Mouse (Mus musculus) MEL-GATA-1-ER (cell line): ENCODE measurements around the gene Thsd4.
A peak's percentile ranks its signal among the peaks of the same experiment; 100 is the strongest.

ENCODE experiments used
- DNase-seq: peaks from one replicate; pipeline ENCODE4 v3.0.0-alpha.2; 2012; ENCODE audit warnings: low read depth; ENCODE audit errors: extremely low read depth

The Thsd4 gene

DNA sequence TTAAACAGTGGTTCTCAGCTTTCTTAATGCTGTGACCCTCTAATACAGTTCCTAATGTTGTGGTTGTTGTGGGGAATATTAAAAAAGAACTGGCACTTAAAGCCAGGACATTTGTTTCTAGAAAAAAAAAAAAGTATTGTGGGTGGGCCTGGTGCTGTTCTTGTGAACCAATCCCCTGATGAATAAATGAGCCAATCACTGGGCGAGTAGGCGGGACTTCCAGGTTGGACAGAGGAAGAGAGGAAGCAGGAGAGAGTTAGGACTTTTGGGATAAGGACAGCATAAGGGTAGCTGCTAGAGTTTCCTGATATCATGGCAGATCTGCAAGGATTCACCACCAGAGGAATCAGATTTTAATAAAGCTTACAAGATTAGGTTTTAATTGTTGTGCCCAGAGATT, 249.9 kb downstream of the Thsd4 start:
- peak; percentile 66 for DNase-seq

DNA sequence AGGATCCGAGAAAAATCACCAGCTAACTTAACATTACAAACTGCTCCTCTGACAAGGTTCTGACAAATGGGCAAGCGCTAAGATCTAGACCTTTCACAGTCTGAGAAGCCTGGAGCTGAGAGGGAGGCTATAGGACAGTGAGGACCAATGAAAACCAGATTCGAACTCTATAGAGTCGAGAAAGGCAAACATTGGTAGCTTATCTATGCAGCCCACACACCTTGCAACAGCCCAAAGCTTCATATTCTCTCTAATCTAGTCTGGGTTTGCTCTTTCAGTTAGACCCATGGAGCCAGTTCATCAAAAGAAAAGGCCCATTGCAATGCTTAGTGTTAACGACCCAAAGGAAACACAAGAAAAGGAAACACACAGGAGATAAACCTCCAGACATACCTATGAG, 252.0 kb downstream of the Thsd4 start:
- no peak for DNase-seq

DNA sequence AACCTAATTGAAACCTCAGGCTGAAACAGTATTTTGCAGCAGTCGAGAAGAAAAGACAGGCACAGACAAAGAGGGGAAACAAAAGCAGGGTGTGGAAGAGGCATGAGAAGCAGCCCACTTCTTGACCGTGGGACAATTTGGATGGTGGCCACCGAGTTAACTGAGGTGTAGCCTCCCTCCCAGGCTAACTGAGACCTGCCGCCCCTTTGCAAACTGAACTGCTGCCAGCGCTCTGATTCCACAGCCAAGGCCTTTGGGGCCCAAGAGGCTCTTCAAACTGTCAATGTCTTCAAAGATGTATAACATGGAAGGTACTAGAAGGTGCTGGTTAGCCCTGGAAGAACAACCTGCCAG, 254.6 kb downstream of the Thsd4 start:
- DNase-seq = no peak

DNA sequence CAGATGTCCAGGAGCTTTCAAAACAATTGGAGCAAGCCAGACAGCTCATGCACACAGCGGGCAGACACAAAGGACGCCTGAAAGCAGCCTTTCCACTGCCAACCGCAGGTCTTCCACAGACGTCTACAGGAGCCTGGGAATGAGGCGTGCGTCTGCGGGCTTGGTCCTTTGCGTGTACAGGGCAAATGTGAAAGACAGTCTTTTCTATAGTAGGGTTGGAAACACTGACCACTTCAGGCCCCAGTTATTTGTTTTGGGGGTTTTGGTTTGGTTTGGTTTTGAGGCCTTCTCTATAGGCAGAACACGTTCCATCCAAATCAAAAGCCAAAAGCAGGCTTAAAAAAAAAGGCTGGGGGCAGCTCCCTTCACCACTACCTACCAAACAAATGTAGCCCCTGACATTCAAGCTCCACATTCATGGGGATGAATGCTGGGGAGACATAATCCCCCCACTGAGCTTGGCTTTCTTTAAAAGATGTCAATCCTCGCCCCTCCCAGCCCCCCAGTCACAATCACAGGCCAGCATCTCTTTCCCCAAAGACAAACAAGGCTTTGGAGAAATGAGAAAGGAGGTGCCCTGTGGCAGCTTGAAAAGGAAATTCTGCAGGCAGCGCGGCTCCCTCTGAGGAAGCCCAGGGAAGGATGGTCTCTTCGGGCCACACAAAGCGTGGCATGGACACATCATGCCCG, 255.1 kb downstream of the Thsd4 start:
- no peak for DNase-seq

DNA sequence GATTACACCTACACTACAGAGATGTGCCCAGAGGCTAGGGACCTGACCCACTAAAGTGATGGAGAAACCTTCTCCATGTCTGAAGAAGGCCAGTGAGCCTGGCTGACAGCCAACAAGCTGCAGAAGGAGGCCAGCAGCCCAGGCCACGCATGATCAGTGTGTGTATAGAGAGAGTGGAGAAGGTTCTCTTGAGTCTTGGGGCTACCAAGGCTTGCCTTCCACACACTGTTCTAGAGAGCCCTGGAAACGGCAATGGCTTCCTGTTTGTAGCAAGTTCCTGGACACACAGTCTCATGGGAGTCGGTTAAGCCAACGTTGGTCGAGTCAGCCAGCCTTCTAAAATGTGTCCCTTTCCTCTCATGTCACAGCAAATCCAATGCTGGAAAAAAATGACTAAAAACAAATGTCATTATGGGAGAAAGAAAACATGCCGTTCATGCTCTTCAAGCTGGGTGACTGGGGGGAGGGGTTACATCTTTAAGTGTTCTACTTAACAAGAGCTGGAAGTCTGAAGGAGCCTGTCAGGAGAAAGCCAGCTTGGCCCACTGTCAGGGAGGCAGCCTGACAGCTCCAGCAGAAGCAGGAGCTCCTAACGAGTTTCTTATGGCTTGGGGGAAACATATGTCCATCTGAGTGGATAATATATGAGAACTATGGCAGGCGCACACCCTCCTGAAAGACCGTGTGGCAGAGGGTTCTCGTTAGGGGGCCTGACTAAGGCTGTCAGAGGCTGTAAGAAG, 257.1 kb downstream of the Thsd4 start:
- DNase-seq = no peak

DNA sequence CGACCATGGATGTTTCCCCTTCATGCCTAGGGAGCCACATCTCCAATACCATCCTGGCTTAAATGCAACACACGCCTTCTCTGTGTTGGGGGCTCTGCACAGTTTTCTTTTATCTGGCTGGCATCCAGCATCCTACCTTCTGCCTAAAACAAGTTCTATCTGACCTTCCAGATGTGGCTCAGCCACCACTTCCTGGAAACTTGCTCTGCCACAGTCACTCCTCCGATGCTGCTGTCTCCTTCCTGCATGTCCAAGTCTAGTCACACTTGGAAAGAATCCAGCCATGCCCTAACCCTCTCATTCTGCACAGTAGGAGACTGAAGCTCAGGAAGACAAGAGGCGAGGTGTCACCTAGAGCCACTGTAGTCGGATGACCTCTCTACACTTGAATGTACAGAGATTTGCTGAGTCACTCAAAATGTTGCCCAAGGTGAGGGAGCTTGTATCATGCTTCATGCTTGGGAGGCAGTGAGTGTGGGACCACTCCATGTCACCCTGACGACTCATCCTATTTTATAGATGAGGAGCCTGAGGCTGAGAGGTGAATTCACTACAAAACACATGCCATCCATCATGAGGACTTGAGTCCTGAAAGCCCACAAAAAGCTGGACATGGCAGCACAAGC, 259.2 kb downstream of the Thsd4 start:
- peak; percentile 73 for DNase-seq

DNA sequence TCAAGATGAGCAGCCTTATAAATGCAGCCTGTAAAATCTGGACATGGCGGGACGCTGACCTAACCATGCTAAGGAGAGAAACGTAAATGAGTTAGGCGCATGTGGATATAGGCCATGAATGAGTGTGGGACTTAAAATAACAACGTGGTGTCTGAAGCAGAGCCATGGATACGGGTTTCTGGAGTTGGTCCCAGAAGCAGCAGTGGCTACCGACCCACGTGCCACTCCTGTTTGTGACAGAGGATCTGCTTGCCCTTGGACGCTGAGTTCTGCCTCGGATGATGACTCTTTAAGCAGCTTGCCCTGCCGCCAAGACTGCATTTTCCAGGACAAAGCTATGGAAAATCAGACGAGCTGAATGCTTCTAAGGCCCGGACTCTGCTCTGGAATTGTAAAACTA, 262.2 kb downstream of the Thsd4 start:
- DNase-seq = no peak

DNA sequence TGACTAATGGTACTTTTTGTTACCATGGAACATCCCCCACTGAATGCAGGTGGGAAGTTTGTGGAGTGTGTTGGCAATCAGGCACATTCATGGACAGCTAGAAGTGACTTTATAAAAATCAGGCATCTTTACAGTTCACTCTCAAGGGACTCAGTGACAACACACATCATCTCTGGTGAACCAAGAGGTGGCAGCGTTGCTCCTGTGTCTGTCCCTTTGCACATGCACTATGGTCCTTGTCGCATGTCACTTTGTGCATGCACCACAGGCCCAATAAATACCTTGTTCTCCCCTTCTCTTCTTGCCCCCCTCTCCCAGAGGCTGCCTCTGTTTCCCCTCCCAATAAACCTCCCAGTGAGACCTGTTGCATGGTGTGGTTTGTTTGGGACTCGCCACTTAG, 270.1 kb downstream of the Thsd4 start:
- no peak for DNase-seq

DNA sequence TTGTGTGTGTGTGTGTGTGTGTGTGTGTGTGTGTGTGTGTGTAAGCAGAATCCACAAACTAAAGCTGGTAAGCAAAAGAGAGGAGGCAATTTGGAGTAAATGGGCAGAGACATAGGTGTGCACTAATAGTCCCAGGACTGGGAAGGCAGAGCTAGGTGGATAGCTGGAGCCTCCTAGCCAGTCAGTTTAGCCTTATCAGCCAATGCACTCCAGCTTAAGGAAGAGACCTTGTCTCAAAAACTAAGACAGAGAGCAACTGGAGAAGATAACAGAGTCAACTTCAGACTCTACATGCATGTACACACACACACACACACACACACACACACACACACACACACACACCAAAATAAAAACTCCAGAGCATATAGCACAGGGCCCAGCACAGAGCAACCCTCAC, 271.4 kb downstream of the Thsd4 start:
- DNase-seq = no peak

DNA sequence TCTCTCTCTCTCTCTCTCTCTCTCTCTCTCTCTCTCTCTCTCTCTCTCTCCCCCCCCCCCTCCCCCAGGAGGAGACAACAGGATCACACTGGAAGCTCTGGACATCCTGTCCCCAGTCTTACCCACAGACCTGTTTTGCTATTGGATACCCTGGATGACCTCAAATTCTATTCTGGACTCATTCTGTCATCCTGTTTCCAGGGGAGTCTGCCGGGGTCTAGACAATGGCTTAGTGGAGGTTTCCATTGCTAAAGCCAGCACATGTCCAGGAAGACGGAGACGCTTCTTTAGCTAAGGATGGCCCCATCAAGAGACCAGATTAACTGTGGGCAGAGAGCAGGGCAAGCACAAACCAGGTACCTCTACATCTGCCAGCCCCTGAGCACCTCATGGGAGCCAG, 273.8 kb downstream of the Thsd4 start:
- no peak for DNase-seq

DNA sequence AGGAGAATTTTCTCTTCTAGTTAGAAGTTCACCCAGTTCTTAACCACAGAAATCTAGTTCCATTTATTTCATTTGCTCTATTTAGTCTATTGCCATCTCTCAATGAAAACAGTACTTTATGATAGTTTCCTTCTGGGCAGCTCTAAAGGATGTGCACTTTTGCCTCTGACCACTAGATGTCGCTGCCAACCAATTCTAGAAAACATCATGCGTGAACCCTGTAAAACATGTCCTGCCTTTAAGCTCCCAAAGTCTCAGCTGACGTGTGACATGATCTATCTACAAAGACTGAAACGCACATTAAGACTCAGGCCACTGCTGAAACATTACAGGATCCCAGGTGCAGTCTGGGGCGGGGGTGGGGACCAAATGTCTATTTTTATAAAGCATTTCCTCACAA, 276.9 kb downstream of the Thsd4 start:
- DNase-seq = peak; percentile 38

DNA sequence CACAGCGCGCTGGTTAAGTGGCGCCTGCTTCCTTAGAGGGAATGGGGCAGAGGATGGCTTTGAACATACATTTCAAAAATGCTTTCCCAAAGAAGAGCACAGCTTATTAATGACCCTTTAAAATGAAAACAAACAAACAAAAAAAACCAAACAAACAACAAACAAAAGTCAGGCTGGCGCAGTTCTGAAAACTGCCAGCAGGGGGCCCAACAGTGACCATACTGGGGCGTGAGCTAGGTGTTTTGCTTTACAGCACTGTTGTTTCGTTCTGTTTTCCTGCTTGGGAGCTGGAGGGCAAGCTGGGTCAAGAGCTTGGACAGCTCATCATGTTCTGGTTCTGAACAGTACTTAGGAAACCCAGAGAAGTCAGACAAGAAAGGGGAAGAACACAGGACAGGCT, 278.3 kb downstream of the Thsd4 start:
- no peak for DNase-seq

DNA sequence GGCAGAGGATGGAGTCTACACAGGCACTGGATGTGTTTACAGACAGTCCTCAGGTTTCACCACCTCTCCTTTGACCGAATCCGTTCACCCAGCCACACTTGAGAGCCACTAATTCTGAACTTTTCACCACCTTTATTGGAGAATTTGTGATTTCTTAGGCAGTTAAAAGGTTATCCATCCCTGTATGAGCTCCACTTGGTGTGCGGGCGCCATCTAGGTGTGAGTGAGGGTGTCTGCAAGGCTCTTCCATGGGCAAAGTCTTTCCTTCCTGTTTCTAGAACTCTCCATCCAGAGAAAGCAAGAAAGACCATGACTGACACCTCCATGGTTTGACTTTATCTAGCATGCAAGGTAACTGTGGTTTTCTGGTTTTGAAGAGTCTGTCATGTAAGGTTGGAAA, 284.2 kb downstream of the Thsd4 start:
- DNase-seq = peak; percentile 19

DNA sequence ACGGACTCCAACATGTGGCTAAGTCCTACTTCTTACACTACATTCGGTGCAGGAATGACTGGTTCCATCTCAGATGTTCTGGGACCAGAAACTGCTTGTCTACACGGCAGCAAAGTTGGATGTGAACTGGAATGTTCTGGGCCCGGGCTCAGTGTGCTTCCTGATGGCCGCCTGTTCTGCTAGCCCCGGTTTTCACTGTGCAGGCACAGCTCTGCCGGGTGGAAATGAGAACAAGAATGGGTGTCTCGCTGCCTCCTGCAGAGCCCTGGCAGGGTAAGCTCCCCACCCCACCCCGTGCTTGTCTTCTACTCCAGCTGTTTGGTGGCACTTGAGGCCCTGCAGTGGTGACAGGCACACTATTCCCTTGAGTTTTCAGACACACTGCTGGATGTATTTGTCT, 285.7 kb downstream of the Thsd4 start:
- DNase-seq = no peak

DNA sequence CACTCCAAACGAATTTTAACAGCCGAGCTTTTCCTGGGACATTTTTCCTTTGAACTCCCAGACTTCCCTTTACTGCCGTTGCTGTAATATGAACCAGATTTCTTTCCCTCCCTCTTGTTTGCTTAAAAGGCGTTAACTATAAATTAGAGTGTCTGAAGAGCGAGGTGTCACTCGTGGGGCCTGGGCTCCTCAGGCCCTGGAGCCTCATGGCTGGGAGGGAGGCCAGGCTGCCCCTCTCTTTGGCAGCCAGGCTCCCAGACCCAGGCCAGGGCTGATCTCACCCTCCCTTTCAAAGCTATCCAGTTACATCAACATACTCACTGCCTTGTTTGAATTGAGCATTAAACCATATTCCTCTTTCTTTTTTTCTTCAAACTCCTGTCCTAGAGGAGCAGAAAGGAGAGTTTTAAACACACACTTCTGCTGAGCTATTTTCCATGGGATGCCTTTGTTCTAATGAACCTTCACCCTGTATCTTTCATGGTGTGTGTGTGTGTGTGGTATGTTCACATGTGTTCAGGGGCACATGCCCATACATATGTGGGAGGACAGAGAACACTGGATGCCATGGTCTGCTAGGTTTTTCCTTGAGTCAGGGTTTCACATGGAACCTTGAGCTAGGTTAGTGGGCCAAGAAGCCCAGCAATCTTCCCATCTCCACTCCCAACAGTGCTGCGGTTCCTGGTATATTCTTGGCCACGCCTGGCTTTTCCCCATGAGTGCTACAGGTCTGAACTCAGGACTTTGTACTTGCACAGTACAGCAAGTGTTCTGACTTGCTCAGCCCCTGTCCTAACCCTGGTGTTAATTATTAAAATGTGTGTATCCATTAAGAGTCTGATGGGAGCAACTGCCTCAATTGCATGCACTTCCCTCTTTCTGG, 287.4 kb downstream of the Thsd4 start:
- no peak for DNase-seq

DNA sequence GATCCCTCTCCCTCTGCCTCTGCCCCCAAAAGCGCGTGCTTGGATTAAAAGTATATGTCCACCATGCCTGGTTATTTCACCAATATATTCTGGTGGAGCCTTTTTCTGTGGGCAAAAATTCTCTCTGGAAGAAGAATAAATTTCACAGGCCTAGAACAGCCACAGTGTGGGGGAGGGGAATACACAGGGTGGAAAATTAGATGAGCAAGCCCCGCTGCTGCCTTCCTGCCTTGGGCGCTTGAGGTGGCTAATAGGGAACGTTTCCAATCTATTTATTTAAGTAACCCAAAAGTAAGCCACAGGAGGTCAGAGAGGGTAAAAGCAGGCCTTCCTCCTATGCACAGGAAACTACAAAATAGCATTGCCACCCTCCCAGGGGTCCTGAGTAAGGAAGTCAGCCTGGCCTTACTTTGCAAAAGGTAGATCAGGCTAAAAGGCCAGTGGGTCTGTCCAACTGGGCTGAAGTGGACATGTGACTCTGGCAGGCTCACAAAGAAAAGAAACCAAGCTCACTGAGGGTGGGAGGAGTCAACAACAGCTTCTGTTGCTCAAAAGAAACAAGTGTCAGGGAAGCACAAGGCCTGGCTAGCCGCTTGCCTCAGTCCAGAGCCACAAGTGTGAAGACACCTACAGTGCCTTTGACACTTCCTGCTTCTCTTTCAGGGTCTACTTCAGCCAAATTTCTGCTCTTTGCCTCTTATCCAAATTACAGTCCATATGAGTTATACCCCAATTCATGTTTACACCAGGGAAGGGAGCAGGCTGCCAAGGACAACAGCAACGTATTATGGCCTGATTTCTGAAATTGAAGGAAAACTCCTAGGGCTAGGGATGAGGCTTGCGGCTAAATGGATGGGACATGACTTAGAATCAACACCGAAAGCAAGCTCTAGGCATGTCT, 289.6 kb downstream of the Thsd4 start:
- no peak for DNase-seq

DNA sequence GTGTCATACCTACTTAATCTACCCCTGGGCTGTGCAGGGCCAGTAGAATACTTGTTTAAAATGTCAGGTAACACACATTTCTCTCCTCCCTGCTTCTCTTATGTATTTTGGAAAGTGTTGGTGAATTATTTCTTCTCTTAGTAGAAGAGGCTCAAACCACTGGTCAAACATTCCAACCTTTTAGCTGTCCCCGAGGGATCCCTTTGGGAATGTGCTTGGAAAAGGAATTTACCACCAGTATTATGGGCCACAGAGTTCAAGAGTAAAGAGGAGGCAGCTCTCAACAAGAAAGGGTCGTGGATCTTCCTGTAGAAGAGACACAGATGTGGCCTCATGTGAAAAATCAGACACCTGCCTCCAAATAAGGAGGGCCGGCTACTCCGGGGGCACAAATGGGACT, 292.4 kb downstream of the Thsd4 start:
- DNase-seq = no peak

DNA sequence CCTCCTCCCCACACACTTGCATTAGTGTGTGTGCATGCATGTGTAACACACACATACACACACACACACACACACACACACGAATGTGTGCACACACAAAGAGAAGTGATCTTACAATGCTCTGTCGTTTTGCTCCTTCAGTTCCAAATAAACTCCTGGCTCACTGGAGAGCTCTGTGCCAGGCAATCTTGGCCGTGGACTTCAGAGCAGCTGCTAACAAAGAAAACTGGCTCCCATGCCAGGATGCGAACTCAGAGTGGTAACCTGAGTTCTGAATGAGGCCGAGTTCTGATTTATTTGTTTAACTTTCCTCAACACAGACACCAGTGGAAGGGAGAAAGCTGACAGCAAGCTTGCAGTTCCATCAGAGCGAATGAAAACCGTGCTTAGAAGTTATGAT, 294.1 kb downstream of the Thsd4 start:
- DNase-seq = no peak

DNA sequence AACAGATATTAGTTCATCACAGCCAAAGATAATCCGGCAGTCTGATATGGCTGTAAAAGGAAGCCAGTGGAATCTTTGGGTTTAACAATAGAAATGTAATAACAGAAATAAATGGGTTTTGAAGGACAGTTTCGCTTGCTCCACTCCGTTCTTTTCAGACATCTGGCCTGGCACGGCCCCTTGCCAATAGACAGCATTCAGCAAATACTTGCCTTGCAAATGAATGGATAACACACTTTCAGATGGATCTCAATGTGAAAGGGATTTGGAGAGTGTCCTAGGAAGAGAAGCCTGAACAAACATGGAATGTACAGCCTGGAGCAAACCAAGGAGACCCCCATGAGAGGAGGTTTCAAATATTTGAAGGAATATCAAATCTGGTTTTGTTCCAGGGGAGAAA, 295.2 kb downstream of the Thsd4 start:
- DNase-seq = no peak

DNA sequence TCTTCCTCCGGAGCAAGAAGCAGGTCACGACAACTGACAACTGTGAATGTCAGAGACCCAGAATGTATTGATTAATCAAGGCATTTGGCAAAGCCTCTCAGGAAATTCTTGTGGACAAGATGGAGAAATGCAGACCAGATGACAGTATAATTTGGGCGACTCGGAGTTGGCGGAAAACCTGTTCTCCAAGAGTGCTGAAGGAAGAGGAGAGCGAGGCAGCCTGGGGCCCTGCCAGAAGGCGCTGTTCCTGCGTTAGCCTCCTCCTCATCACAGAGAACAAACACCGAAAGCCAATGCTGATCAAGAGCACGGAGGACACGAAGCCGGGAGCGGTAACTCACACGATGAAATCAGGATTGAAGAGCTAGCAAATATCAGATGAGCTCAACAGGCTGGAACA, 295.7 kb downstream of the Thsd4 start:
- DNase-seq = no peak

DNA sequence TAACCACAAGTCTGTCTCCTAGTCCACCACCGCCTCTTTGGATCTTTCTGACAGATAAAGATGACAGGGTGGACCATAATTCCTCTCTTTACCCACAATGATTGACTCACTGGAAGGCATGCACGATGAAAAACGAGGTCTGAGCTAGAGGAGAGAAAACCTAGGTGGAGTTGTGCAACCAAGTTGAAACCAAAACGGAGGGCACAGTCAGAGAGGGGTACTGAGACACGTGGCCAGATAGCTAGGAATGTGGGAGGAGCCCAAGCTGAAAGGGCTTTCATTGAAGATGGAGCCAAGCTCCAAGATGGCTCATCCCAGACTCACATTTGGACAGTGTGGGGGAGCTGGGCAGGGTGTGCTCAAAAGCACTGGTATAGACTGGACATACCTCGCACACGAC, 296.4 kb downstream of the Thsd4 start:
- no peak for DNase-seq
